Mouse (Mus musculus) limb, embryonic 11.5 days (tissue): ENCODE data around the gene Cytip. TPM values are rescaled to one million over a fixed set of nuclear protein-coding genes. Genes with fewer than 3 reads are reported as not detected.
"Not testable (repeated sequence)": the region's sequence is repeated elsewhere in the genome, so short reads cannot be mapped to it uniquely, and the experiment has no call there.

Experiments used
- ATAC-seq: fragments of 200-750 bp; cut with Nextera tagmentation; 2 replicates; pipeline ENCODE4 v1.8.0; 2017; ENCODE audit warnings: low read depth; ENCODE audit not compliant: insufficient number of reproducible peaks, low FRiP score, low TSS enrichment
- DNase-seq: peaks from one replicate; pipeline ENCODE4 v3.0.0-alpha.2; 2015; ENCODE audit warnings: low spot score
- H3K27ac ChIP-seq: fragments of 300-500 bp; sonication (generic); replicated peaks from 2 replicates; pipeline ENCODE4 v1.5.1; 2014; ENCODE audit warnings: low read depth, mild to moderate bottlenecking, low read length
- H3K27me3 ChIP-seq: fragments of 300-500 bp; sonication (generic); 2 replicates; pipeline ENCODE4 v1.6.1; 2014; ENCODE audit warnings: mild to moderate bottlenecking, low read length, mixed read lengths; ENCODE audit not compliant: control insufficient read depth, insufficient read depth
- H3K36me3 ChIP-seq: fragments of 300-500 bp; sonication (generic); 2 replicates; pipeline ENCODE4 v1.6.1; 2014; ENCODE audit warnings: mild to moderate bottlenecking, low read length, moderate library complexity, mixed read lengths; ENCODE audit not compliant: control insufficient read depth, insufficient read depth
- H3K4me1 ChIP-seq: fragments of 300-500 bp; sonication (generic); 2 replicates; pipeline ENCODE4 v1.6.1; 2014; ENCODE audit warnings: low read length, mixed read lengths; ENCODE audit not compliant: control insufficient read depth, insufficient read depth
- H3K4me2 ChIP-seq: fragments of 300-500 bp; sonication (generic); 2 replicates; pipeline ENCODE4 v1.6.1; 2014; ENCODE audit warnings: low read depth, mild to moderate bottlenecking, moderate library complexity; ENCODE audit not compliant: severe bottlenecking
- H3K4me3 ChIP-seq: fragments of 300-500 bp; sonication (generic); 2 replicates; pipeline ENCODE4 v1.5.1; 2014; ENCODE audit warnings: low read depth, low read length
- H3K9ac ChIP-seq: fragments of 300-500 bp; sonication (generic); 2 replicates; pipeline ENCODE4 v1.6.1; 2014; ENCODE audit warnings: mild to moderate bottlenecking, low read length
- H3K9me3 ChIP-seq: fragments of 300-500 bp; sonication (generic); 2 replicates; pipeline ENCODE4 v1.6.1; 2016; ENCODE audit warnings: low read length; ENCODE audit not compliant: control insufficient read depth
- WGBS: fragments of 180-500 bp; shearing (Covaris S2); extraction: QIAGEN DNeasy Blood & Tissue Kit; methylation state at CpG from one replicate; pipeline ENCODE4 v1.1.7; 2014; 5-methylcytosine and 5-hydroxymethylcytosine counted together
- polyA plus RNA-seq: library from polyadenylated mRNA; unstranded; fragments of >200 nt; fragmentation: Nextera tagmentation; extraction: Ambion mirVana; gene quantifications from 2 replicates; pipeline ENCODE4 v1.2.1, GENCODE M21; 2014

The Cytip gene
- polyA plus RNA-seq, 1 experiment from 2014 or later = 0.23 TPM

DNA sequence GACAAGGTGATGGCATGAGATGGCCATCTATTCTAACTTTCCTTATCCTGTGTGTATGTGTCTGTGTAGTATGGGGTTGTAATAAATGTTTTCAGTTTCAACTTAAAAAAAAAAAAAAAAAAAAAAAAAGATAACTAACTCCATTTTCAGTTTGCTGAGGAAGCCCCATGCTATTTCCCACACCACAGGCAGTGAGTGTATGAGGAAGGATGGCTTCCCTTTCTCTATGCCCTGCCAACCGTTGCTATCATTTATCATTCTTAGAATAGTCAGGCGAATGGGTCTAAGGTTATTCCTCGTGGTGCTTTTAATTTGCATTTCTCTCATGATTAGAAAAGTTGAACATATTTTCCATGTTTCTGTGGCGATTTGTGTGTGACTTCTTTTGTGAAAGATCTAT is 84.2 kb downstream of the Cytip start:
- DNase-seq = no peak
- H3K27ac ChIP-seq = no peak overlapping the region
- H3K4me3 ChIP-seq = no peak overlapping the region
- no peaks in the 10 kb centered on the region for H3K4me1 ChIP-seq
- no peaks in the 10 kb centered on the region for H3K9me3 ChIP-seq
- H3K27me3 ChIP-seq = no peaks in the 10 kb centered on the region
- no peak for ATAC-seq
- no peak overlapping the region for H3K9ac ChIP-seq
- no peak overlapping the region for H3K4me2 ChIP-seq
- 81% methylated on average over 4 of the region's 4 CpGs for WGBS
- H3K36me3 ChIP-seq = no peaks in the 10 kb centered on the region

GRCm38 (mm10) chr2:58107887-58108286 is 87.4 kb downstream of the Cytip start:
- not testable (repeated sequence) for ATAC-seq, H3K4me3 ChIP-seq, H3K4me2 ChIP-seq

GRCm38 (mm10) chr2:58107046-58107445 is 88.3 kb downstream of the Cytip start:
- DNase-seq (no peak), ATAC-seq (no peak)
- Histone ChIP-seq H3K4me3 (no peak overlapping the region), H3K27me3 (no peaks in the 10 kb centered on the region), H3K9ac (no peak overlapping the region), H3K27ac (no peak overlapping the region), H3K9me3 (no peaks in the 10 kb centered on the region), H3K36me3 (no peaks in the 10 kb centered on the region), H3K4me2 (no peak overlapping the region), H3K4me1 (no peaks in the 10 kb centered on the region)
- WGBS = 88% methylated on average over 6 of the region's 6 CpGs

More at GRCm38 (mm10) chr2:58107887-58108286, 87.4 kb downstream of the Cytip start:
- not testable (repeated sequence) for DNase-seq, H3K36me3 ChIP-seq, H3K9ac ChIP-seq, H3K27me3 ChIP-seq, H3K9me3 ChIP-seq, H3K4me1 ChIP-seq, H3K27ac ChIP-seq
- 87% methylated on average over 12 of the region's 16 CpGs for WGBS

GRCm38 (mm10) chr2:58094818-58095217 is 100.5 kb downstream of the Cytip start:
- Histone ChIP-seq H3K4me3 (no peak overlapping the region), H3K36me3 (no peaks in the 10 kb centered on the region), H3K27ac (no peak overlapping the region), H3K27me3 (no peaks in the 10 kb centered on the region), H3K4me1 (no peaks in the 10 kb centered on the region), H3K9ac (no peak overlapping the region), H3K9me3 (no peaks in the 10 kb centered on the region), H3K4me2 (no peak overlapping the region)
- DNase-seq (no peak), ATAC-seq (no peak)
- WGBS = 47% methylated on average over 1 of the region's 1 CpGs

DNA sequence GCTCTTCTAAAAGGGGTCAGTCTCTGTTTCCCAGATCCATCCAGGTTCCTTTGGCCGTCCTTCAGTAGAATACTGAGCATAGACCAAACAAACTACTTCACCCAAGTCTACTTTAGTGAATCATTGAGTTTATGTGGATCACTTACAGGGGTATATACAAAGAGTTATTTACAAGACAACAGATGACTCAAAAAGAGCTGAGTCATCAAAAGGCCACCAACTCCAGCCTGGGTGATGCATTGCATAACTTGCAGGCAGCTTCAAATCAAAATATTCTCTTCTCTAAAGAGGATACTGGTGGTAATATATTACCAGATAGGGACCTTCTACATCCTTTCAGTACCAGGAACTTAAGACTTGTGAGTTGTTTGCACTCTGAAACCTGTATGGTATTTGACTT is 108.9 kb downstream of the Cytip start:
- Histone ChIP-seq H3K36me3 (no peaks in the 10 kb centered on the region), H3K9ac (no peak overlapping the region), H3K4me1 (no peaks in the 10 kb centered on the region), H3K27ac (no peak overlapping the region), H3K9me3 (no peaks in the 10 kb centered on the region), H3K27me3 (no peaks in the 10 kb centered on the region), H3K4me2 (no peak overlapping the region), H3K4me3 (no peak overlapping the region)
- 86% methylated on average over 1 of the region's 1 CpGs for whole genome bisulfite sequencing
- ATAC-seq = no peak
- DNase-seq = no peak

GRCm38 (mm10) chr2:58079849-58080248 is 115.5 kb downstream of the Cytip start:
- DNase-seq = no peak
- no peak for ATAC-seq
- Histone ChIP-seq H3K4me2 (no peak overlapping the region), H3K9ac (no peak overlapping the region), H3K9me3 (no peaks in the 10 kb centered on the region), H3K4me3 (no peak overlapping the region), H3K27me3 (no peaks in the 10 kb centered on the region), H3K27ac (no peak overlapping the region), H3K4me1 (no peaks in the 10 kb centered on the region), H3K36me3 (no peaks in the 10 kb centered on the region)
- WGBS = 85% methylated on average over 1 of the region's 1 CpGs

Other genes with a start within 250 kb of the Cytip start
- 5.1 and 5.8 TPM in 2 replicates for gene Galnt5, start 197.6 kb downstream of the Cytip start, polyA plus RNA-seq
- 0.11 TPM in 1 of 2 replicates, not detected in the other for gene Ermn, start 142.7 kb downstream of the Cytip start, polyA plus RNA-seq
- gene Acvr1c, start 162.4 kb upstream of the Cytip start, polyA plus RNA-seq = 0.33 TPM in 1 of 2 replicates, not detected in the other